Mouse (Mus musculus): ENCODE measurements around the gene Fxyd5. TPM values are rescaled to one million over a fixed set of nuclear protein-coding genes. Genes with fewer than 3 reads are reported as not detected.

The Fxyd5 gene
- polyA plus RNA-seq, 1 experiment, result 12.5 TPM

DNA sequence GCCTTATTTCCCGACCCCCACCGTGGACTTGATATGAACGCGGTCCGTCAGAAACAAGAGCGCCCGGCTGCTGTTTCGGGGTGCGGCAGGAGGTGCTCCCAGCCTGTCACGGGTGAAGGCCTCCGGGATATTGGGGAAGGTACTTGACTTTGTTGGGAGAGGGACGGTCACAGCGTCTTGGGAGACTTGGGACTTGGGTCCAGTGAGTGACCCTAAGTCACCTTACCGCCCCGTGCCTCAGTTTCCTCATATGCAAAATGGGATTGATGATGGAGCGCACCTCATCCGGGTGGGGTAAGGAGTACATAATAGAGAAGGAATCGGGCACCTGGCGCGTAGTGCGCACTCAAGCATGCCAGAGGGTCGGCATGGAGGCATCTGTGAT, 10.0 kb upstream of the Fxyd5 start:
- no peak for TF ChIP-seq POLR2A (IDR thresholded peaks at IDR 0.05; ENCODE audit: borderline replicate concordance, extremely low read depth, insufficient read depth, insufficient read length, poor library complexity, severe bottlenecking)
- no peak for TF ChIP-seq CTCF (IDR thresholded peaks at IDR 0.05; ENCODE audit: borderline replicate concordance, extremely low read depth, insufficient read depth, insufficient read length)

GRCm38 (mm10) chr7:31051321-31052021, 9.2 kb upstream of the Fxyd5 start, which contains the start of gene Fxyd7:
Gene Fxyd7, minus strand, starts transcription at chr7:31051467.
- peak; percentile 35 for DNase-seq (ENCODE audit: low read depth)
- TF ChIP-seq POLR2A (IDR thresholded peaks at IDR 0.05; ENCODE audit: borderline replicate concordance, extremely low read depth, insufficient read depth, insufficient read length, poor library complexity, severe bottlenecking) (no peak), CTCF (IDR thresholded peaks at IDR 0.05; ENCODE audit: borderline replicate concordance, extremely low read depth, insufficient read depth, insufficient read length) (no peak)

More for the DNA sequence above, 10.0 kb upstream of the Fxyd5 start:
- DNase-seq (ENCODE audit: low read depth), result no peak

- TF ChIP-seq POLR2A (IDR thresholded peaks at IDR 0.05; ENCODE audit: borderline replicate concordance, extremely low read depth, insufficient read depth, insufficient read length, poor library complexity, severe bottlenecking), result no peak
- TF ChIP-seq CTCF (IDR thresholded peaks at IDR 0.05; ENCODE audit: borderline replicate concordance, extremely low read depth, insufficient read depth, insufficient read length), result no peak
- DNase-seq (ENCODE audit: low read depth), result peak; percentile 61
Observed at GRCm38 (mm10) chr7:31050921-31051320, 8.6 kb upstream of the Fxyd5 start.

DNA sequence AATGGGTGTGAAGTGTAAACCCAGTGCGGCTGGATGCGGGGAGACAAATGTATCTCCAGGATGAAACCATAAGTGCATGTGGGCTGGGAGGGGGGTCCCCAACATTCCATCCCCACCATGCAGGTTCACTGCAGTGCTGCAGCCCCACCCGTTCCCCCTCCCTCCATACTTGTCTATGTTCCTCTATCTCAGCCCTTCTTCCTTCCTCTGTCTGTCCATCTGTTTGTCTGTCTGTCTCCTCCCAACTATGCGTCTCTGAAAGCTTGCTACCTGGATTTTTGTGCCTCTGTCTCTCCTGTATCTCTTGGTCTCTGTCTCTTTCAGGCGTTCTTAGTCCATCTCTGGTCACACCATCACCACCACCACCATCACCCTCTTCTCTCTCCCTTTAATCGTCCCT, 8.2 kb upstream of the Fxyd5 start:
- DNase-seq (ENCODE audit: low read depth), result no peak
- TF ChIP-seq POLR2A (IDR thresholded peaks at IDR 0.05; ENCODE audit: borderline replicate concordance, extremely low read depth, insufficient read depth, insufficient read length, poor library complexity, severe bottlenecking) (no peak), CTCF (IDR thresholded peaks at IDR 0.05; ENCODE audit: borderline replicate concordance, extremely low read depth, insufficient read depth, insufficient read length) (no peak)

DNA sequence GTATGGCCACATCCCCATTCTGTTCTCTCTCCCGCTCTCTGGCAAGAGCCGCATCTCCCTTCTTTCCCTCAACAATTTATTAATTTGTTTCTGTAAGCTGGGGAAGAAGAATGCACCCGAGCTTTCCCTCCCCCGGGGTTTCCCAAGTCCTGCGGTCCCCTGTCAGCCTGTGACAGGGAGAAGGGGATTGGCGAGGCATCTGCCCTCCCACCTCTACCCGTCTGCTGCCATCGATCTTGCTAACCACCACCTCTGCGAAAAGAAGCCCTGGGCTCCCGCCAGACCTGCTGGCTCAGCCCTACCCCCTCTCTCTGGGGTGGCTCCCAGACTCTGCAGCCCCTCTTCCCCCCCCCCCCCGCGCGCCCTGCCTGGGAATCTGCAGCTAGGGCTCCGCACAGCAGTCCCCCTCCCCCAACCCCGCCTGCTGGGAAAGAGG, 7.6 kb upstream of the Fxyd5 start:
- peak; percentile 72 for DNase-seq (ENCODE audit: low read depth)
- TF ChIP-seq POLR2A (IDR thresholded peaks at IDR 0.05; ENCODE audit: borderline replicate concordance, extremely low read depth, insufficient read depth, insufficient read length, poor library complexity, severe bottlenecking), result no peak
- no peak for TF ChIP-seq CTCF (IDR thresholded peaks at IDR 0.05; ENCODE audit: borderline replicate concordance, extremely low read depth, insufficient read depth, insufficient read length)

DNA sequence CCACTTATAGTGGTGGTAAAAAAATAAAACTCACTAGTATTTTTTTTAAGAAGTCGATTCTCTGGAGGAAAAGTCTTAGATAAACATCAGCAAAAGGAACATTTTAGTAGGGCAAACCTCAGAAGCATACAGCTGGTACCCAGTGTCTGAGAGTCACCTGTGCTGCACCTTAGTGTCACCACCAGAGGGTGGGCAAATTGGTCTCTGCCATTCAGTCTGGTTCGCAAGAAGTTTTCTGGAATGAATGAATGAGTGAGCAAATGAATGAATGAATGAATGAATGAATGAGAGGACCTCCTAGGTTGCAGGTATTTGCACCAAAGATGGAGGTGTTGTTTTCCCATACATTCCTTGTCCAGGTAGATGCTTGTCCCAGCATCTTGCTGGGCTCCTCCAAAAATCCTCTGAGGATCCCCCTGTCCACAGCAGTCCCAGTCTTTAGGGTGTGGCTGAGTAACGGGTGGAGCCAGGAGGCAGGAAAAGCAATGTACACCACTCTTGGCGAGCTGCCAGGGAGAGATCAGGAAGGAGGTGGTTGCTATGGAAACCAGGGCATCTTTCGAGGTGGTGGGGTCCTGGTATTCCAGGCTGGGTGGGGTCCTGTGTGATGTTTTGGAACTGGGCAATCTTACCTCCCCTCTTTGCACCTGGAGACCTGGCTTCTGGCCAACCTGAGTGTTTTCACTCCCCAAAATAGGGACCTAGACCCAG, 7.0 kb upstream of the Fxyd5 start:
- peak; percentile 71 for DNase-seq (ENCODE audit: low read depth)
- TF ChIP-seq POLR2A (IDR thresholded peaks at IDR 0.05; ENCODE audit: borderline replicate concordance, extremely low read depth, insufficient read depth, insufficient read length, poor library complexity, severe bottlenecking) (no peak), CTCF (IDR thresholded peaks at IDR 0.05; ENCODE audit: borderline replicate concordance, extremely low read depth, insufficient read depth, insufficient read length) (no peak; the same call in 1 of the 2 replicates)

- no peak for DNase-seq (ENCODE audit: low read depth)
- TF ChIP-seq CTCF (IDR thresholded peaks at IDR 0.05; ENCODE audit: borderline replicate concordance, extremely low read depth, insufficient read depth, insufficient read length), result no peak
- no peak for TF ChIP-seq POLR2A (IDR thresholded peaks at IDR 0.05; ENCODE audit: borderline replicate concordance, extremely low read depth, insufficient read depth, insufficient read length, poor library complexity, severe bottlenecking)
Observed at GRCm38 (mm10) chr7:31041662-31042315, 492 bp downstream of the Fxyd5 start.

DNA sequence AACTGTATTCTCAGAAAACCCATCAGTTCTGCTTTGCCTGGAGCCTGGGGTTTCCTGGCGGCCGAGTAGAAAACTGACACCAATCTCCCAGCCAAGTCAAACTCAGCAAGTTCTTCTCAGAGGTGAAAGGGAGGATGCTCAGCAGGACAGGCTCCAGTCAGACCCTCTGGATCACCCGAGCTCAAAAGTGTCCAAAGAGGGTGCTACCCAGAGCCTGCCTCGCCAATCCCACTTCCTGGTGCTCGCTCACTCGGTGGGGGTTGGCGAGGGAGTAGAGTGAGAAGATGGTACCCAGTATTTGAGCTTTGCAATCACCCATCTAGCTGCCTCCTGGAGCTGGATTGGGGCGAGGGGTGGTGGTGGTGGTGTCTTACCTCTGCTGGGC, 1.3 kb downstream of the Fxyd5 start:
- no peak for DNase-seq (ENCODE audit: low read depth)
- TF ChIP-seq POLR2A (IDR thresholded peaks at IDR 0.05; ENCODE audit: borderline replicate concordance, extremely low read depth, insufficient read depth, insufficient read length, poor library complexity, severe bottlenecking) (no peak), CTCF (IDR thresholded peaks at IDR 0.05; ENCODE audit: borderline replicate concordance, extremely low read depth, insufficient read depth, insufficient read length) (no peak)

DNA sequence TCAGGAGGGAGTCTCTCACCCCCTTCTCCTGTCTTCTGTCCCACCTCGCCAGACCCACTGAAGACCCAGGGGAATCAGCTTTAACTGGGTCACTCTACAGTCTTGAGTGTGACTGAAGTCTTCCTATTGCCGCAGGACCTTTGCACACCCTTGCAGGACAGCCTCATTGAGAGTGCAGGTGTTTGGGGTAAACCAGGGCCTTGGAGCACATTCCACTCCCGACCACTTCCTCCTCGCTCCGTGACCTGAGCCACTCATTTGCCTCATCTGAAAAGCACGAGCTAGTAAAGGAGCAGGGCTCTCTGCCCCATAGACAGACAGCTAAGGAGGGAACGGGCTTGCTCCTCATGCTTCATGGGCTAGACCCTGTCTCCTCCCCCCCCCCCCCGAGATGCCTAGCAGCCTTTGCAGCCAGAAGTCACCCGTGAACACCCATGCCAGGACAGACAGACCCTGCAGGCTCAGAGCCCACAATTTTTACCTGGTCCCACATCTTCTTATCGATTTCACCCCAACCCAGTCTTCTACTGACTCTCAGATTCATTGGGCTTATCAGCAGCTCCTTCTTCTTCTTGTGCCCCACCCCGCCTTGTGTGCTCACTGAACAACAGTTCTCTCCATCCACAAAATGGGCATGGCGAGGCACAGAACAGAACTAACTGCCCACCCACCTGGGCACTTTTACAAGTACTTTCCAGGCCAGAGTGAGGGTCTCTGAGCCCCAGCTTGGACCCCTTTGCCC, 1.8 kb downstream of the Fxyd5 start:
- no peak for TF ChIP-seq POLR2A (IDR thresholded peaks at IDR 0.05; ENCODE audit: borderline replicate concordance, extremely low read depth, insufficient read depth, insufficient read length, poor library complexity, severe bottlenecking)
- TF ChIP-seq CTCF (IDR thresholded peaks at IDR 0.05; ENCODE audit: borderline replicate concordance, extremely low read depth, insufficient read depth, insufficient read length), result no peak
- no peak for DNase-seq (ENCODE audit: low read depth)

GRCm38 (mm10) chr7:31039011-31039410, 3.3 kb downstream of the Fxyd5 start:
- no peak for TF ChIP-seq CTCF (IDR thresholded peaks at IDR 0.05; ENCODE audit: borderline replicate concordance, extremely low read depth, insufficient read depth, insufficient read length)
- no peak for DNase-seq (ENCODE audit: low read depth)

GRCm38 (mm10) chr7:31037675-31038074, 4.6 kb downstream of the Fxyd5 start:
- no peak for TF ChIP-seq POLR2A (IDR thresholded peaks at IDR 0.05; ENCODE audit: borderline replicate concordance, extremely low read depth, insufficient read depth, insufficient read length, poor library complexity, severe bottlenecking)
- TF ChIP-seq CTCF (IDR thresholded peaks at IDR 0.05; ENCODE audit: borderline replicate concordance, extremely low read depth, insufficient read depth, insufficient read length), result no peak
- DNase-seq (ENCODE audit: low read depth), result no peak

Measured in brain, embryonic 14.5 days (tissue).